ENCODE assay signal across 8 mouse cellular contexts in genomic region chr2:38512308-38513182, GRCm38 (mm10). TPM values are rescaled to one million over a fixed set of nuclear protein-coding genes. Genes with fewer than 3 reads are reported as not detected.
DNase-seq lines count a peak whose midpoint lies in the region; ATAC-seq and TF ChIP-seq lines count a peak whose summit lies in the region.

No protein-coding gene starts in this region.

- no peak for ATAC-seq in heart, embryonic 11.5 days (replicated peaks; ENCODE audit: insufficient number of reproducible peaks, low FRiP score, low TSS enrichment)
- 0 out of 2 replicates have a peak, but pooled peaks have one; percentile 4 for ATAC-seq in kidney, embryonic 16.5 days (ENCODE audit: low FRiP score, low TSS enrichment)

- H3K9me3 ChIP-seq in embryonic facial prominence, embryonic 10.5 days = no peaks in the 10 kb centered on the region
- no peaks in the 10 kb centered on the region for H3K9me3 ChIP-seq in heart, embryonic 11.5 days (replicated peaks; ENCODE audit: control insufficient read depth, low read length)
- no peaks in the 10 kb centered on the region for H3K9me3 ChIP-seq in kidney, embryonic 16.5 days (ENCODE audit: low read length)

- peak overlapping the region; percentile 91 for H3K4me2 ChIP-seq in heart, embryonic 11.5 days
- peak overlapping the region; percentile 74 for H3K4me2 ChIP-seq in kidney, embryonic 16.5 days (replicated peaks; ENCODE audit: low read depth, low read length)

- peaks cover 49% of the 10 kb centered on the region for H3K4me1 ChIP-seq in embryonic facial prominence, embryonic 10.5 days
- H3K4me1 ChIP-seq in heart, embryonic 11.5 days (ENCODE audit: control insufficient read depth, insufficient read depth, low read length) = peaks cover 42% of the 10 kb centered on the region
- peaks cover 38% of the 10 kb centered on the region for H3K4me1 ChIP-seq in kidney, embryonic 16.5 days (ENCODE audit: insufficient read depth, low read length)
- H3K4me1 ChIP-seq in testis, adult 2 months (ENCODE audit: control insufficient read depth, insufficient read depth, low read length) = peaks cover 15% of the 10 kb centered on the region

- H3K27me3 ChIP-seq in embryonic facial prominence, embryonic 10.5 days (replicated peaks; ENCODE audit: low read depth, poor library complexity, severe bottlenecking) = no peaks in the 10 kb centered on the region; the same call in 1 of the 2 replicates
- H3K27me3 ChIP-seq in heart, embryonic 11.5 days (ENCODE audit: control insufficient read depth, insufficient read depth, low read length) = no peaks in the 10 kb centered on the region
- H3K27me3 ChIP-seq in kidney, embryonic 16.5 days (ENCODE audit: insufficient read depth, low read length) = no peaks in the 10 kb centered on the region
- no peaks in the 10 kb centered on the region for H3K27me3 ChIP-seq in testis, adult 2 months (ENCODE audit: control insufficient read depth, insufficient read depth, low read length)

- TF ChIP-seq POLR2A in testis, adult 2 months (IDR thresholded peaks at IDR 0.05; ENCODE audit: control insufficient read depth, low read depth, low read length) = no peak

- peak overlapping the region; percentile 81 for H3K4me3 ChIP-seq in left cerebral cortex, adult 2 months
- peak overlapping the region; percentile 93 for H3K4me3 ChIP-seq in embryonic facial prominence, embryonic 10.5 days
- H3K4me3 ChIP-seq in heart, embryonic 11.5 days (ENCODE audit: low read depth, low read length) = peak overlapping the region; percentile 87
- peak overlapping the region; percentile 72 for H3K4me3 ChIP-seq in kidney, embryonic 16.5 days (ENCODE audit: low read length)
- H3K4me3 ChIP-seq in testis, adult 2 months (ENCODE audit: control insufficient read depth, low read depth, low read length) = peak overlapping the region; percentile 82

- intact Hi-C loops in left cerebral cortex, adult 2 months (cut with DNase I) = loop anchor here (5.0 kb wide), 1 partner anchor 65 kb away; no protein-coding TSS in a partner anchor

- WGBS in embryonic facial prominence, embryonic 10.5 days = 16% methylated on average over 16 of the region's 16 CpGs
- WGBS in heart, embryonic 11.5 days (ENCODE audit: insufficient replicate concordance) = 22% methylated on average over 16 of the region's 16 CpGs
- WGBS in kidney, embryonic 16.5 days = 6% methylated on average over 16 of the region's 16 CpGs

- H3K9ac ChIP-seq in heart, embryonic 11.5 days (ENCODE audit: low read depth, low read length) = peak overlapping the region; percentile 95
- H3K9ac ChIP-seq in kidney, embryonic 16.5 days (replicated peaks; ENCODE audit: low read length) = peak overlapping the region; percentile 88

- peak in 1 of 2 experiments; percentile 43 for DNase-seq in left cerebral cortex, adult 2 months (ENCODE audit: extremely low spot score in 1 of 2, low spot score in 2 of 2)
- DNase-seq in left cerebral cortex, adult 11 months (ENCODE audit: low spot score) = no peak
- peak; percentile 43 for DNase-seq in embryonic facial prominence, embryonic 10.5 days (ENCODE audit: low spot score)
- DNase-seq in lung, postnatal 25 days (ENCODE audit: low spot score) = peak; percentile 69
- no peak for DNase-seq in thymus, postnatal 36 days

- TF ChIP-seq CTCF in left cerebral cortex, adult 2 months (IDR thresholded peaks at IDR 0.05) = no peak
- TF ChIP-seq CTCF in testis, adult 2 months (IDR thresholded peaks at IDR 0.05; ENCODE audit: control insufficient read depth, insufficient read depth, insufficient replicate concordance, low read depth, low read length) = no peak

- H3K36me3 ChIP-seq in embryonic facial prominence, embryonic 10.5 days (replicated peaks) = peaks cover 4% of the 10 kb centered on the region; the same call in 1 of the 2 replicates
- H3K36me3 ChIP-seq in heart, embryonic 11.5 days (ENCODE audit: control insufficient read depth, insufficient read depth, low read length) = no peaks in the 10 kb centered on the region
- H3K36me3 ChIP-seq in kidney, embryonic 16.5 days (ENCODE audit: insufficient read depth, low read length) = no peaks in the 10 kb centered on the region
- H3K36me3 ChIP-seq in testis, adult 2 months (ENCODE audit: control insufficient read depth, insufficient read depth, low read length) = no peaks in the 10 kb centered on the region

- H3K27ac ChIP-seq in left cerebral cortex, adult 2 months = peak overlapping the region; percentile 88
- peak overlapping the region; percentile 97 for H3K27ac ChIP-seq in embryonic facial prominence, embryonic 10.5 days (replicated peaks)
- peak overlapping the region; percentile 87 for H3K27ac ChIP-seq in heart, embryonic 11.5 days (ENCODE audit: low read depth, low read length)
- H3K27ac ChIP-seq in kidney, embryonic 16.5 days (ENCODE audit: low read length) = peak overlapping the region; percentile 84
- H3K27ac ChIP-seq in testis, adult 2 months (ENCODE audit: control insufficient read depth, insufficient read depth, low read depth, low read length) = no peak overlapping the region

RNA-seq across cellular contexts. Expression of gene Nek6, which starts 1.1 kb away (rescaled TPM):
- total RNA-seq in left cerebral cortex, adult 2 months (2021) = 10 to 100 TPM; 28.2 to 29.4 TPM
- polyA plus RNA-seq in embryonic facial prominence, embryonic 10.5 days (2016; fragmentation: Nextera tagmentation; extraction: Ambion mirVana) = 85.4 and 85.8 TPM in 2 replicates
- polyA plus RNA-seq in heart, embryonic 11.5 days (2014; fragmentation: Nextera tagmentation; extraction: Ambion mirVana) = 78.8 and 85.1 TPM in 2 replicates
- 72.1 and 75.3 TPM in 2 replicates for polyA plus RNA-seq in kidney, embryonic 16.5 days (2015; fragmentation: Nextera tagmentation; extraction: Ambion mirVana)
- polyA plus RNA-seq in testis, adult 2 months (2012; rRNA removed) = 3.3 and 4.0 TPM in 2 replicates

Comparison
In these comparisons a context has a peak if more than half of its experiments do, and no peak if none do; other contexts are left out.
1. DNase-seq: peak in embryonic facial prominence, embryonic 10.5 days (single experiment) and lung, postnatal 25 days (single experiment); none in left cerebral cortex, adult 11 months (single experiment) and thymus, postnatal 36 days (0 of 2).
2. RNA of gene Nek6, which starts 1.1 kb away (polyA plus RNA-seq): 85.4 to 85.8 TPM in embryonic facial prominence, embryonic 10.5 days, 78.8 to 85.1 TPM in heart, embryonic 11.5 days and 72.1 to 75.3 TPM in kidney, embryonic 16.5 days; 3.3 to 4.0 TPM in testis, adult 2 months; every median in the first group is over 10 times any median in the second.
3. Peak in every context shown above with its lines, with median percentiles within 50 percentile points of each other: H3K4me3 ChIP-seq.